Mouse (Mus musculus) intestine, embryonic 16.5 days (tissue): ENCODE results near the gene Armc12. TPM values are rescaled to one million over a fixed set of nuclear protein-coding genes. Genes with fewer than 3 reads are reported as not detected.

Source experiments
- microRNA-seq: library from miRNA; unstranded; fragments of <30 nt; microRNA quantifications from one replicate; pipeline ENCODE4, GENCODE M21; 2016
- polyA plus RNA-seq: library from polyadenylated mRNA; unstranded; fragments of >200 nt; fragmentation: Nextera tagmentation; extraction: Ambion mirVana; gene quantifications from 2 replicates; pipeline ENCODE4 v1.2.1, GENCODE M21; 2015

Armc12 gene
- polyA plus RNA-seq, 1 experiment from 2014 or later = not detected

Small RNA genes within 50 kb of the gene (microRNA-seq; reads per million reads assigned to microRNA genes)
- gene Gm25195 (not detected), gene Mir6969 (1.8 reads per million)

Other genes with a start within 250 kb of the Armc12 start
- gene Fance, start 217.3 kb upstream of the Armc12 start, polyA plus RNA-seq = 20.2 and 21.8 TPM in 2 replicates
- gene Rpl10a, start 202.3 kb upstream of the Armc12 start, polyA plus RNA-seq = 591 and 604 TPM in 2 replicates
- 8.5 and 9.3 TPM in 2 replicates for gene Tead3, start 180.0 kb upstream of the Armc12 start, polyA plus RNA-seq
- 3.0 and 3.6 TPM in 2 replicates for gene Tulp1, start 165.6 kb upstream of the Armc12 start, polyA plus RNA-seq
- 22.0 and 27.3 TPM in 2 replicates for gene Fkbp5, start 13.3 kb upstream of the Armc12 start, polyA plus RNA-seq
- not detected in 2 replicates for gene Clpsl2, start 18.6 kb downstream of the Armc12 start, polyA plus RNA-seq
- 1,810 and 2,508 TPM in 2 replicates for gene Clps, start 30.0 kb downstream of the Armc12 start, polyA plus RNA-seq
- 0.92 and 1.0 TPM in 2 replicates for gene Lhfpl5, start 44.8 kb downstream of the Armc12 start, polyA plus RNA-seq
- 72.0 and 83.2 TPM in 2 replicates for gene Srpk1, start 91.9 kb downstream of the Armc12 start, polyA plus RNA-seq
- 0.17 and 0.28 TPM in 2 replicates for gene Slc26a8, start 159.4 kb downstream of the Armc12 start, polyA plus RNA-seq
- 34.5 and 37.5 TPM in 2 replicates for gene Mapk14, start 160.5 kb downstream of the Armc12 start, polyA plus RNA-seq
- 2.1 TPM in 2 replicates for gene AC170998.1, start 195.3 kb downstream of the Armc12 start, polyA plus RNA-seq
- 259 and 260 TPM in 2 replicates for gene Mapk13, start 238.5 kb downstream of the Armc12 start, polyA plus RNA-seq